Mouse (Mus musculus): ENCODE measurements around the gene Inf2.

- TF ChIP-seq CTCF (IDR thresholded peaks at IDR 0.05; ENCODE audit: extremely low read depth, insufficient read depth, insufficient read length, insufficient replicate concordance) (no peak), POLR2A (IDR thresholded peaks at IDR 0.05; ENCODE audit: low read depth, low read length) (no peak)
These were observed 41.4 kb downstream of the Inf2 start for GRCm38 (mm10) chr12:112630029-112630428.
